Mouse (Mus musculus): Measurements from ENCODE around the gene Slc22a4.

DNA sequence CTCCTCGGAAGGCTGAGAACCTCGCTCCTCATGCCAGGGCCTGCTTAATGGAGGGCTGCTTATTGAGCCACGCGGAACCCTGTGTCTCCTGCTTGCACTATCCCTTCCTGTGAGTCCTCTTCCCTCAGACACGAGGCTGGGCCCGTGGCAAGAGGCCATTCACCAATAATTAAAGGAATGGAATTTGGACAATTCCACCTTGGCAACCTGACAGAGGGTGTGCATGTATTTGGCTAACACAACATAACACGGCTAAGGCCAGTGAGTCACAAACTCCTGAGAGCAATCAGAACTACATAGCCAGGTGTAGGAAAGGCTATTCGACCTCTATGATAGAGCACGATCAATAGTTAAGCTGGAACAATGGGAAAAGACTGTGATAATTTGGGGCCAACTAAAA, 23.7 kb downstream of the Slc22a4 start:
- TF ChIP-seq CTCF (conservative IDR thresholded peaks at IDR 0.05; ENCODE audit: low read length), result no peak
- TF ChIP-seq POU5F1 (IDR thresholded peaks at IDR 0.05; ENCODE audit: borderline replicate concordance, low read length), result no peak

All from E14TG2a.4 (cell line).